Comparison of ENCODE assay signal across 13 mouse cellular contexts in the genomic region with DNA sequence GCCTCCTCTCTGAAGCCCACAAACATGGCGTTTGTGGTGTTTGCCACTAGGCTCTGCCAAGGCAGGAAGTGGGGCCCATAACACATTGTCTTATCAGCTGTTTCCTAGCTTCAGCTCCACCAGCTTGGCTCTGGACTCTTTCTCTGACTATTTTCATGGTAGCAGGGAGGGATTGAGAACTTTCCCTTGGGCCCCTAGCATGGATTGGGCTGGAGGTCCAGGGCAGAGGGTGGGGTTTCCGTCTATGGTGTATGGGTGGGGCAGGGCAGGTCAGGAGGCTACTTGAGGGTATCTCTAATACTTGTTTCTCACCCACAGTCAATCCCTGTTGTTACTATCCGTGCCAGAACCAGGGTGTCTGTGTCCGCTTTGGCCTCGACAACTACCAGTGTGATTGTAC.
"Had no signal": no experiment of that assay in that cellular context is flagged by ENCODE, and none has a peak within 500 bp of the region (broad histone marks: within the 10 kb centered on the region; RNA-seq: fewer than 3 reads in every experiment).

No protein-coding gene starts in this region.

- H3K4me3 ChIP-seq: layer of hippocampus, adult 2 months; limb, embryonic 12.5 days; midbrain, embryonic 13.5 days; neural tube, embryonic 15.5 days had no signal

- DNase-seq: kidney, adult 18-20 months; kidney, postnatal 10 days; kidney, postnatal 4 days; liver; lung, postnatal 10 days; right cerebral cortex, adult 18-20 months; right cerebral cortex, postnatal 25 days; thymus, postnatal 36 days had no signal

- H3K36me3 ChIP-seq: limb, embryonic 12.5 days; midbrain, embryonic 13.5 days; neural tube, embryonic 15.5 days had no signal

- H3K27me3 ChIP-seq: limb, embryonic 12.5 days; midbrain, embryonic 13.5 days; neural tube, embryonic 15.5 days had no signal

- H3K9ac ChIP-seq: limb, embryonic 12.5 days; liver, embryonic 14.5 days; midbrain, embryonic 13.5 days; neural tube, embryonic 15.5 days had no signal

- H3K4me1 ChIP-seq: midbrain, embryonic 13.5 days had no signal

- H3K27ac ChIP-seq: layer of hippocampus, adult 2 months; limb, embryonic 12.5 days; liver, embryonic 14.5 days; midbrain, embryonic 13.5 days; neural tube, embryonic 15.5 days had no signal

- H3K4me2 ChIP-seq: limb, embryonic 12.5 days; midbrain, embryonic 13.5 days; neural tube, embryonic 15.5 days had no signal

- H3K9me3 ChIP-seq: limb, embryonic 12.5 days; midbrain, embryonic 13.5 days; neural tube, embryonic 15.5 days had no signal

- ATAC-seq: midbrain, embryonic 13.5 days had no signal
